Mouse (Mus musculus) forebrain, postnatal 0 days (tissue): ENCODE results near the gene Ttll8. TPM values are rescaled to one million over a fixed set of nuclear protein-coding genes. Genes with fewer than 3 reads are reported as not detected.

Experiments used
- ATAC-seq: fragments of 200-750 bp; cut with Nextera tagmentation; 2 replicates; pipeline ENCODE4 v1.8.0; 2017; ENCODE audit warnings: mild to moderate bottlenecking, moderate library complexity
- DNase-seq: peaks from one replicate; pipeline ENCODE4 v3.0.0-alpha.2; 2015
- H3K27ac ChIP-seq: fragments of 300-500 bp; sonication (generic); 2 replicates; pipeline ENCODE4 v1.5.1; 2014; ENCODE audit warnings: low read depth, mild to moderate bottlenecking, antibody characterized with exemption, low read length, moderate library complexity, mixed read lengths
- H3K27me3 ChIP-seq: fragments of 300-500 bp; sonication (generic); 2 replicates; pipeline ENCODE4 v1.6.1; 2014; ENCODE audit warnings: mild to moderate bottlenecking, low read length, mixed read lengths; ENCODE audit not compliant: insufficient read depth
- H3K36me3 ChIP-seq: fragments of 300-500 bp; sonication (generic); 2 replicates; pipeline ENCODE4 v1.6.1; 2014; ENCODE audit warnings: mild to moderate bottlenecking, moderate library complexity; ENCODE audit not compliant: insufficient read depth
- H3K4me1 ChIP-seq: fragments of 300-500 bp; sonication (generic); 2 replicates; pipeline ENCODE4 v1.6.1; 2014; ENCODE audit warnings: antibody characterized with exemption; ENCODE audit not compliant: insufficient read depth
- H3K4me2 ChIP-seq: fragments of 300-500 bp; sonication (generic); 2 replicates; pipeline ENCODE4 v1.6.1; 2014; ENCODE audit warnings: low read depth, mild to moderate bottlenecking, moderate library complexity
- H3K4me3 ChIP-seq: fragments of 300-500 bp; sonication (generic); 2 replicates; pipeline ENCODE4 v1.5.1; 2014; ENCODE audit warnings: low read depth, low read length, mixed read lengths
- H3K9ac ChIP-seq: fragments of 300-500 bp; sonication (generic); 2 replicates; pipeline ENCODE4 v1.6.1; 2014; ENCODE audit warnings: mild to moderate bottlenecking
- H3K9me3 ChIP-seq: fragments of 300-500 bp; sonication (generic); 2 replicates; pipeline ENCODE4 v1.6.1; 2016; ENCODE audit warnings: low read length
- CTCF ChIP-seq: sonication (generic); IDR thresholded peaks from 2 replicates; pipeline ENCODE4 v1.5.1; 2016; ENCODE audit warnings: antibody characterized with exemption, control low read depth, low read depth
- WGBS: fragments of 180-500 bp; shearing (Covaris S2); extraction: QIAGEN DNeasy Blood & Tissue Kit; methylation state at CpG from one replicate; pipeline ENCODE4 v1.1.7; 2014; 5-methylcytosine and 5-hydroxymethylcytosine counted together
- polyA plus RNA-seq: library from polyadenylated mRNA; unstranded; fragments of >200 nt; fragmentation: Nextera tagmentation; extraction: Ambion mirVana; gene quantifications from 2 replicates; pipeline ENCODE4 v1.2.1, GENCODE M21; 2015
- total RNA-seq: library from RNA; depleted of rRNA; stranded (reverse); fragments of >200 nt; gene quantifications from 2 replicates; pipeline ENCODE4 v1.2.3, GENCODE M21; 2014

The Ttll8 gene
- total and polyA plus RNA-seq, 2 experiments from 2014 or later: 0.29 to 0.52 TPM

DNA sequence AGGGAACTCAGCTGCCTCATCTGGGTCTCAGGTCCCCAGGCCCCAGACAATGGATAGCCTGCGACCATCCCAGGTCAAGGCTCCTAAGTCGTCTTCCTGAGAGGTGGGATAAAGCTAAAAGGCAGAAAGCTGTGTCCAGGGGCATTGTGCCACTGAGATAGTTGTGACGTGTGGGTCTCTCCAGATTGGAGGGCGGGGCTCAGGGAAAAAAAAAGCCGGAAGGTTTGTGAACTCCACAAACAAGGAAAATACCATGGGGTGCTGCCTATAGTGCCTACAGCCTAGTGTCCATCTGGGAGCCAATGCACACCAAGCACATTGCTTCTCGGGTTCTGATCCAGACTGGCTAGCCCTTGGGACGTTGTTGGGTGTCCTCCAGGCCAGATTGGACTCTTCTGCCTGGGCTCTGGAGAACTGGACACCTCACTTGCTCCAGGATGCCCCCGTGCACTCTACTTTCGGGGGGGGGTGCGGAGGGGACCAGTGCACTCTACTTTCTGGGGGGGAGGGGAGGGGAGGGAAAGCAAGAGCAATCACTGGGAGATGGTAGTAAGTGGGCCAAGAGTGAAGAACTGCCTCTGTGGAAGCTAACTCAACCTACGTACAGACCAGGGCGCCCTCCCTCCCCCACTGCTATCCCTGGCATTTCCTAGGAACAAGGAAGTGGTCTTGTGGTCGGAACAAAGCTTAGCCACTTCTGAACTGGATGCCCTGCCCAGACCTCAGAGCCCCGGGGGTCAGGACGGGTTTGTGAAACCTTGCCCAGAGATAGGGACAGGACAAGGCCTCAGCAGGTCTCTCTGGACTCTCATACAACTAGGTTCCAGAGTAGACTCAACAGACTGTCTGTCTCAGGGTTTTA is 99.0 kb downstream of the Ttll8 start:
- H3K4me3 ChIP-seq: no peak overlapping the region
- H3K36me3 ChIP-seq: no peaks in the 10 kb centered on the region
- DNase-seq: no peak
- H3K27me3 ChIP-seq: no peaks in the 10 kb centered on the region
- H3K9ac ChIP-seq: no peak overlapping the region
- WGBS: 75% methylated on average over 15 of the region's 15 CpGs
- TF ChIP-seq CTCF: no peak
- H3K27ac ChIP-seq: no peak overlapping the region
- H3K9me3 ChIP-seq: no peaks in the 10 kb centered on the region
- ATAC-seq: no peak
- no peaks in the 10 kb centered on the region for H3K4me1 ChIP-seq
- no peak overlapping the region for H3K4me2 ChIP-seq

DNA sequence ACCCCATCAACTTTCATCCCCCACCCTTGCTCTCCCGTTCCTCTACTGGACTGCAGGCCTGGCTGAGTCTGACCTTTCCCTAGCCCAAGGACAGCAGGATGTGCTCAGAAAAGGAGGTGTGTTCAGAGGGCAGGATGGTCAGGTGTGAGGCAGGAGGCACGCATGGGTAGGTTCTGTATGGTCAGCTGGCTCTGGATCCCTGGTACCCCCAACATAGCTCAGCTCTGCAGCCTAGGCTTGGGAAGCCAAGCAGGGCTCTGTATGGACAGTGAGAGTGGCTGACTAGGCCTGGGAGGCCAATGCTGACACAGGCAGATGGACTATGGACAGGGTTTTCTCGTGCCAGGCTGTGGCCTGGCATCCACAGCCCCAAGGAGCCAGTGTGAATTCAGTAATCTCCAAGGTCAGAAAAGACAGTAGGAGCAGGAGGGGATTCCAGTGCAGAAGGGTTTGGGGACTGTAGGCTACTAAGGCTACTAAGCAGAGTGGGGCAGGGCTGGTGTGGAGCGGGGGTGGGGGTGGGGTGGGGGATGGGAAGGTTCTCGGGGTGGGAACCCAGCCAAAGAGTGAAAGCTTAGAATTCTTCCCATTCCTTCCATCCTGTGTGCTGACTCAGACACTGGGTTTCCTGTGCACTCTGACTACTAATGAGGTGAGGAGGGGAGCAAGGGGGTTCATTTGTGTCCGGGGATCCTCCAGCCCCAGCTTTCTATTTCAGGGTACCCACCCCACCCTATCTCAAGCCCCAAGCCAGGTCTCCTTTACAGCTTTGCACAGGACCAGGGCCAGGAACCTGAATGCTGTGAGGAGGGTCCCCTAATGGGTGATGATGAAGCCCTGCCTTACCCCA is 99.9 kb downstream of the Ttll8 start:
- no peak overlapping the region for H3K4me2 ChIP-seq
- no peak overlapping the region for H3K9ac ChIP-seq
- DNase-seq: no peak
- no peaks in the 10 kb centered on the region for H3K9me3 ChIP-seq
- H3K27me3 ChIP-seq: no peaks in the 10 kb centered on the region
- no peak for TF ChIP-seq CTCF
- H3K27ac ChIP-seq: no peak overlapping the region
- no peaks in the 10 kb centered on the region for H3K4me1 ChIP-seq
- WGBS: 39% methylated on average over 6 of the region's 6 CpGs
- ATAC-seq: no peak
- H3K4me3 ChIP-seq: no peak overlapping the region
- H3K36me3 ChIP-seq: no peaks in the 10 kb centered on the region

DNA sequence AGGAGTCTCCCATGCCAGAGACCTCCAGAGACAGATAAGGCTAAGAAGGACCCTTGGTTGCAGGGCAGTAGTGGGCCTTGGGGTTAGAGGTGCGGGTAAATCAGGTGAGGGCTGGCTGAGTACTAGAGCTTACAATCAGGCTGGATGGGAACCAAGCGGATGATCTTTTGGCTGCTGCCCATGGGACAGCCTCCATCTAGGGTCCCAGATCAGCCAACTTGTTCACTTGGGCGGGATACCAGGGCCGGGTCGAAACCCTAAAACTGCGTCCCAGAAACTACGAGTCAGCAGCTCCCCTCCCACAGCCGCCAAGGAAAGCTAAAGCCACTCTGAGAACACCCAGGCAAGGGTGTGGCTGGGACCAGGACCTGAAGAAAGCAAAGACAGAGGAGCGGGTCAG is 101.1 kb downstream of the Ttll8 start:
- Histone ChIP-seq H3K4me3 (no peak overlapping the region), H3K27ac (no peak overlapping the region), H3K36me3 (no peaks in the 10 kb centered on the region), H3K9ac (no peak overlapping the region), H3K4me1 (no peaks in the 10 kb centered on the region), H3K9me3 (no peaks in the 10 kb centered on the region), H3K4me2 (no peak overlapping the region), H3K27me3 (no peaks in the 10 kb centered on the region)
- no peak for ATAC-seq
- no peak for DNase-seq
- no peak for TF ChIP-seq CTCF
- 89% methylated on average over 9 of the region's 9 CpGs for WGBS

DNA sequence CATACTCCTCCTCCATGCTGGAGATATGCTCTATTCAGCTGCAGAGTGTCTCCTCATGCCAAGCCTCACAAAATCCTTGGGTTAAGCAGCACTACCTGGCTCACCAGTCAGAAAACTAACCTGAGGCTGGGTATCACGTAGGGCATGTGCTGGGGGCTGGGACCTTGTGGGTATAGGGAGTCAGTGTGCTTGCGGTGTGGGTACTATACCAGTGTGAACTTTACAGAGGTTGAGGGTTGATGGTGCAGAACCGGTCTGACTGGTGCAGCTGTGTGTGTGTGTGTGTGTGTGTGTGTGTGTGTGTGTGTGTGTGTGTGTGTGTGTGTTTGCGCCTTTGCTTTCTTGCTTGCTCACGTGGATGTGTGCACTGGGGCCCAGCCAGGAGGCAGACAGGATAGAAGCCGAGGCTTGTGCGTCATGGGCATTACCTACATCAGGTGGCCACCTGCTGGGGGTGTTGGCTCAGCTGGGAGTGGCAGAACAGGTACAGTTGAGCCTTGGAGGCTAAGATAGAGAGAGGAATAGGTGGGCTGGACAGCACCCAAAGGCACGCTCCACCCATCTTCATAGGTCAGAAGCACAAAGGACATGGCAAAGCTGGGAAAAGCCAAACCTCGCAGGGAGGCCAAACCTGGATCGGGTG is 102.6 kb downstream of the Ttll8 start:
- Histone ChIP-seq H3K27ac (no peak overlapping the region), H3K9ac (no peak overlapping the region), H3K27me3 (no peaks in the 10 kb centered on the region), H3K4me3 (no peak overlapping the region), H3K4me1 (no peaks in the 10 kb centered on the region), H3K9me3 (no peaks in the 10 kb centered on the region), H3K4me2 (no peak overlapping the region), H3K36me3 (no peaks in the 10 kb centered on the region)
- TF ChIP-seq CTCF: no peak
- DNase-seq (no peak), ATAC-seq (no peak)
- WGBS: 78% methylated on average over 10 of the region's 10 CpGs

DNA sequence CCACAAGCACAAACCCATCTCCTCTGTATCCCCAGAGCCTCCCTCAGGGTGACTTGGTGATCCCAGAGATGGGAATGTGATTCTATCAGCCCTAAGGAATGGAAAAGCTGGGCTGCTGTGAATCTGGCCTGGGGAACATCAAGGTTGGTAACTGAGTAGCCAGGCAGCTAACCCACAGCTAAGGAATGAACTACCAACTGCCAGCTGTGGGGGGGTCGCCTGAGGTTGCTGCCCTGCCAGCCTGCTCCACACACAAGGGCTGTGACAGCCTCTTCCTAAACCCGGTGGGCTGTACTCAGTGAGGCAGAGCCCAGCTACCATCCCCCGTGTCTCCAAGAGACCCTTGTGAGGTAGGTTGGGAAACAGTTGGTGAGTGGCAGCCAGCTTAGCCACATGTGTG is 103.1 kb downstream of the Ttll8 start:
- H3K36me3 ChIP-seq: no peaks in the 10 kb centered on the region
- H3K4me1 ChIP-seq: no peaks in the 10 kb centered on the region
- no peaks in the 10 kb centered on the region for H3K9me3 ChIP-seq
- H3K4me3 ChIP-seq: no peak overlapping the region
- 53% methylated on average over 3 of the region's 3 CpGs for WGBS
- TF ChIP-seq CTCF: no peak
- no peak overlapping the region for H3K4me2 ChIP-seq
- no peak overlapping the region for H3K9ac ChIP-seq
- ATAC-seq (no peak), DNase-seq (no peak)
- H3K27ac ChIP-seq: no peak overlapping the region
- no peaks in the 10 kb centered on the region for H3K27me3 ChIP-seq

DNA sequence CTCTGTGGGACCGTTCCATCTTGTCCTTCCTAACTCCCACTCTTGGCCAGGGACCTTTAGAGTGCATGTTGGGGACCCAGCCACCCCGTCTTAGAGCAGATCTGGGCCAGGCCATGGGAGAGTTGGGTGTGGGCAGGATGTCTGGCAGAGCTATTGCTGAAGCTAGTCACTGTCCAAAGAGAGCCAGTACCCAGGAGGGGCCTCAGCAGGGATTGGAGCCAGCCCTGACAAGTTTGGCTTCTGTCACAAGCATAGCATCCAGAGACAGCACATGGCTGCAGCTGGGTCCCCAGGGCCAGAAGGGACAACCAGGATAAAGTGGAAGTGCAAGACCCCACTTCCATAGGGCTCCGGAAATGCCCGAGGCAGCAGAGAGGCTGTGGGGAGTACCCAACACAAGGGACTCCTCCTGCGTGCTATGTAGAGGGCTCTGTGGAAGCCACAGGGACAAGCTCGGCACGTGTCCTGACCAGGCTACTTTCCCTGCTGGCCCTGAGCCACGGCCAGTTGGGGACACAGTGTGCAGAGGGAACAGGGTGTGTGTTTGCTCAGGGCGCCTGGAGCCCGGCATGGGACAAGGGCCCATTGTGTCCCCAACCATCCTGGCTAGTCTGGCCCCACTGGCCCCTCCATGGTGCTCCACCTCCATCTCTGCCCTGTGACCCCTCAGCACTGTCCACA is 103.9 kb downstream of the Ttll8 start:
- 54% methylated on average over 10 of the region's 10 CpGs for WGBS
- DNase-seq (peak; percentile 29), ATAC-seq (peak; percentile 83)
- Histone ChIP-seq H3K4me1 (no peaks in the 10 kb centered on the region), H3K4me3 (no peak overlapping the region), H3K27ac (no peak overlapping the region), H3K27me3 (no peaks in the 10 kb centered on the region), H3K36me3 (no peaks in the 10 kb centered on the region), H3K9ac (no peak overlapping the region), H3K9me3 (no peaks in the 10 kb centered on the region), H3K4me2 (no peak overlapping the region)
- no peak for TF ChIP-seq CTCF
